Mouse (Mus musculus): Measurements from ENCODE around the gene Olfr372.
"Not testable (repeated sequence)": the region's sequence is repeated elsewhere in the genome, so short reads cannot be mapped to it uniquely, and the experiment has no call there.

GRCm38 (mm10) chr8:72024886-72025285 lies 16.1 kb upstream of the Olfr372 start:
- TF ChIP-seq KAT2A (IDR thresholded peaks at IDR 0.05; ENCODE audit: insufficient replicate concordance, low read length); SMC3 (IDR thresholded peaks at IDR 0.05; ENCODE audit: low read depth, low read length); CTCF (conservative IDR thresholded peaks at IDR 0.05 in 1 of 2, IDR thresholded peaks at IDR 0.05 in 1 of 2; ENCODE audit: low read depth in 2 of 2, low read length in 2 of 2); ELF1 (IDR thresholded peaks at IDR 0.05; ENCODE audit: low read depth, low read length); MAZ (IDR thresholded peaks at IDR 0.05; ENCODE audit: low read depth, low read length); USF1 (IDR thresholded peaks at IDR 0.05; ENCODE audit: low read depth, low read length); EP300 (IDR thresholded peaks at IDR 0.05; ENCODE audit: low read length); CHD1 (IDR thresholded peaks at IDR 0.05; ENCODE audit: low read depth, low read length); TCF12 (IDR thresholded peaks at IDR 0.05; ENCODE audit: low read depth, low read length); POLR2AphosphoS2 (IDR thresholded peaks at IDR 0.05; ENCODE audit: low read depth, low read length); RAD21 (IDR thresholded peaks at IDR 0.05; ENCODE audit: low read depth, low read length); RCOR1 (conservative IDR thresholded peaks at IDR 0.05; ENCODE audit: low read depth, low read length): not testable (repeated sequence)

All from CH12.LX (cell line).